Mouse (Mus musculus) myocyte (in vitro differentiated cells): ENCODE measurements at regions not wholly inside any gene's neighbourhood (a gene's known extent, or its start where the extent isn't known, plus 50 kb on each side); places are given as distances from the start of the nearest gene placed in this dataset.

Experiments used
- H3K27me3 ChIP-seq: one replicate; pipeline ENCODE4 v1.6.1; 2011; ENCODE audit not compliant: control insufficient read depth, insufficient read depth, insufficient read length
- H3K36me3 ChIP-seq: one replicate; pipeline ENCODE4 v1.6.1; 2011; ENCODE audit not compliant: control insufficient read depth, insufficient read depth
- H3K4me2 ChIP-seq: one replicate; pipeline ENCODE4 v1.6.1; 2011; ENCODE audit warnings: low read depth, control low read depth
- H3K4me3 ChIP-seq: one replicate; pipeline ENCODE4 v1.5.1; 2011; ENCODE audit warnings: mild to moderate bottlenecking, control low read depth, moderate library complexity
- H3K79me2 ChIP-seq: one replicate; pipeline ENCODE4 v1.6.1; 2011; ENCODE audit not compliant: control insufficient read depth, insufficient read depth
- H3ac ChIP-seq: one replicate; pipeline ENCODE4 v1.6.1; 2011; ENCODE audit not compliant: control insufficient read depth, insufficient read length
- CEBPB ChIP-seq: IDR thresholded peaks from 2 replicates; pipeline ENCODE4 v1.6.1; 2011; ENCODE audit warnings: mild to moderate bottlenecking, moderate library complexity; ENCODE audit not compliant: poor library complexity, insufficient read depth, severe bottlenecking
- E2F4 ChIP-seq: IDR thresholded peaks from one replicate; pipeline ENCODE4 v1.6.1; 2011; ENCODE audit warnings: mild to moderate bottlenecking, control low read depth, moderate library complexity; ENCODE audit not compliant: insufficient read depth
- MAX ChIP-seq: IDR thresholded peaks from one replicate; pipeline ENCODE4 v1.6.1; 2011; ENCODE audit warnings: low read depth, mild to moderate bottlenecking, control low read depth
- MYOD1 ChIP-seq, 3 experiments: IDR thresholded peaks; one replicate each; pipeline ENCODE4 v1.6.1; 2011; ENCODE audit warnings: control low read depth in 2 of 3, low read depth in 2 of 3, mild to moderate bottlenecking in 2 of 3, moderate library complexity in 1 of 3; ENCODE audit not compliant: insufficient read length in 2 of 3, control insufficient read depth in 1 of 3
- MYOG ChIP-seq, 3 experiments: IDR thresholded peaks; one replicate each; pipeline ENCODE4 v1.6.1; 2011; ENCODE audit warnings: control low read depth in 2 of 3, low read depth in 2 of 3, mild to moderate bottlenecking in 2 of 3; ENCODE audit not compliant: insufficient read length in 2 of 3, control insufficient read depth in 1 of 3, insufficient read depth in 1 of 3
- POLR2A ChIP-seq: IDR thresholded peaks from one replicate; pipeline ENCODE4 v1.6.1; 2011; ENCODE audit warnings: low read depth, mild to moderate bottlenecking, control low read depth, moderate library complexity; ENCODE audit not compliant: insufficient read length
- POLR2AphosphoS2 ChIP-seq: IDR thresholded peaks from one replicate; pipeline ENCODE4 v1.6.1; 2011; ENCODE audit warnings: low read depth, control low read depth; ENCODE audit not compliant: insufficient read length
- REST ChIP-seq: IDR thresholded peaks from one replicate; pipeline ENCODE4 v1.6.1; 2011; ENCODE audit warnings: mild to moderate bottlenecking, control low read depth, moderate library complexity; ENCODE audit not compliant: insufficient read depth, insufficient read length
- SRF ChIP-seq: IDR thresholded peaks from one replicate; pipeline ENCODE4 v1.6.1; 2011; ENCODE audit warnings: low read depth; ENCODE audit not compliant: control insufficient read depth, insufficient read length
- TCF12 ChIP-seq: IDR thresholded peaks from one replicate; pipeline ENCODE4 v1.6.1; 2011; ENCODE audit warnings: mild to moderate bottlenecking, control low read depth; ENCODE audit not compliant: poor library complexity, insufficient read depth, severe bottlenecking
- TCF3 ChIP-seq: IDR thresholded peaks from one replicate; pipeline ENCODE4 v1.6.1; 2011; ENCODE audit warnings: low read depth, control low read depth; ENCODE audit not compliant: insufficient read length
- USF1 ChIP-seq: IDR thresholded peaks from one replicate; pipeline ENCODE4 v1.6.1; 2011; ENCODE audit warnings: low read depth, mild to moderate bottlenecking, control low read depth, moderate library complexity

DNA sequence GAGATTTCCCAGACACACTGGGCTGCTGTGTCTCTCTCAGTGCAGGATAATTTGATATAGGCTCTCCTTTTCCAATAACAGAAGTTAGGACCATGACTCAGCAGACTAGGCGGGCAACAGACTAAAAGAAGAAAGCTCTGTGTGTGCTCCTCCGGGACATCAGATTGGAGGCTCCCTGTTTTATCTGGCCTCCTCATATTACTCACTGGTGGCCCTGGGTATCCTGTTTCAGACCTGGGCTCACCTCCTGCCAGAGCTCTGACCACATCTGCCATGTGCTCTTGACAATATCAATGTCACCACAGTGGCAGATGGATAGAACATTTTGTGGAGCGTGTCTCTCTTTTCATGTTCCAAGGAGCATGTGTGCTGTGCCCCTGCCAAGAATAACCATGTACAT, 308.1 kb upstream of the Slco3a1 start:
- TF ChIP-seq REST (no peak), POLR2A (no peak), CEBPB (no peak), USF1 (no peak), MYOD1 (IDR thresholded peaks at IDR 0.05; ENCODE audit: control insufficient read depth in 1 of 3, insufficient read length in 2 of 3, low read depth in 2 of 3) (peak in 1 of 3 experiments; percentile 66), MYOG (IDR thresholded peaks at IDR 0.05; ENCODE audit: control insufficient read depth in 1 of 3, insufficient read depth in 1 of 3, insufficient read length in 2 of 3, low read depth in 2 of 3) (no peak)
- Histone ChIP-seq H3K36me3 (no peaks in the 10 kb centered on the region), H3K79me2 (no peaks in the 10 kb centered on the region), H3K4me3 (no peak overlapping the region), H3K27me3 (no peaks in the 10 kb centered on the region), H3K4me2 (no peak overlapping the region), H3ac (no peak overlapping the region)

GRCm38 (mm10) chr7:74844306-74844929, 289.8 kb upstream of the Slco3a1 start:
- no peak for TF ChIP-seq TCF3
- no peak for TF ChIP-seq CEBPB
- TF ChIP-seq POLR2AphosphoS2: no peak
- no peak for TF ChIP-seq SRF
- no peak for TF ChIP-seq MYOG (IDR thresholded peaks at IDR 0.05; ENCODE audit: control insufficient read depth in 1 of 3, insufficient read depth in 1 of 3, insufficient read length in 2 of 3, low read depth in 2 of 3)
- TF ChIP-seq POLR2A: no peak
- no peak for TF ChIP-seq REST
- no peak for TF ChIP-seq MAX
- TF ChIP-seq TCF12: no peak
- no peak for TF ChIP-seq MYOD1 (IDR thresholded peaks at IDR 0.05; ENCODE audit: control insufficient read depth in 1 of 3, insufficient read length in 2 of 3, low read depth in 2 of 3)
- TF ChIP-seq E2F4: no peak
- no peak for TF ChIP-seq USF1
- H3K36me3 ChIP-seq: no peaks in the 10 kb centered on the region
- no peak overlapping the region for H3K4me2 ChIP-seq
- H3ac ChIP-seq: no peak overlapping the region
- H3K27me3 ChIP-seq: no peaks in the 10 kb centered on the region
- H3K79me2 ChIP-seq: no peaks in the 10 kb centered on the region
- H3K4me3 ChIP-seq: no peak overlapping the region

DNA sequence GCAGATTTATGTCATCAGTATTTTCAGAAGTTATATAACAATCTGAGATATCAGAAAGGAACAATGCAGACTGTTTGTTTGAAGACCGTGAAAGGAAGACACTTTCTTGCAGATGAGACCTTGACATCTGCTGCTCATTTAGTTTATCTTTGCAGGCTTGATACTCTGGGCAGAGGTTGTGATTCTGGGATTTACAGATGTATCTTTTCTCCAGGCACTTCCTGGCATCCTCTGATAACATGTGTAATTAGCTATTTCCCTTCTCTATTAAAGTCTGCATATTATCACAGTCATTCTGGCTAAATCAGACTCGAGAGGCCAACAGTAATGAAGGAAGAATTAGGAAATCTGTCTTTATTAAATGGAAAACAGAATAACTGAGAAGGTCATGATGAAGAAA, 268.7 kb upstream of the Slco3a1 start:
- no peaks in the 10 kb centered on the region for H3K36me3 ChIP-seq
- no peak overlapping the region for H3K4me3 ChIP-seq
- no peak overlapping the region for H3ac ChIP-seq
- no peaks in the 10 kb centered on the region for H3K79me2 ChIP-seq
- no peak for TF ChIP-seq MAX
- TF ChIP-seq MYOD1 (IDR thresholded peaks at IDR 0.05; ENCODE audit: control insufficient read depth in 1 of 3, insufficient read length in 2 of 3, low read depth in 2 of 3): no peak
- TF ChIP-seq TCF12: no peak
- TF ChIP-seq SRF: no peak
- no peak for TF ChIP-seq REST
- TF ChIP-seq USF1: no peak
- no peak for TF ChIP-seq TCF3
- no peak for TF ChIP-seq MYOG (IDR thresholded peaks at IDR 0.05; ENCODE audit: control insufficient read depth in 1 of 3, insufficient read depth in 1 of 3, insufficient read length in 2 of 3, low read depth in 2 of 3)
- no peak for TF ChIP-seq POLR2A
- TF ChIP-seq E2F4: no peak
- no peak for TF ChIP-seq CEBPB
- TF ChIP-seq POLR2AphosphoS2: no peak
- no peaks in the 10 kb centered on the region for H3K27me3 ChIP-seq
- no peak overlapping the region for H3K4me2 ChIP-seq

GRCm38 (mm10) chr7:74793241-74793640, 238.7 kb upstream of the Slco3a1 start:
- no peak for TF ChIP-seq MYOD1 (IDR thresholded peaks at IDR 0.05; ENCODE audit: control insufficient read depth in 1 of 3, insufficient read length in 2 of 3, low read depth in 2 of 3)
- TF ChIP-seq TCF12: no peak
- no peak for TF ChIP-seq TCF3
- TF ChIP-seq SRF: no peak
- TF ChIP-seq POLR2AphosphoS2: no peak
- H3ac ChIP-seq: no peak overlapping the region
- H3K4me3 ChIP-seq: no peak overlapping the region
- H3K27me3 ChIP-seq: no peaks in the 10 kb centered on the region
- H3K36me3 ChIP-seq: no peaks in the 10 kb centered on the region
- no peaks in the 10 kb centered on the region for H3K79me2 ChIP-seq
- H3K4me2 ChIP-seq: no peak overlapping the region

DNA sequence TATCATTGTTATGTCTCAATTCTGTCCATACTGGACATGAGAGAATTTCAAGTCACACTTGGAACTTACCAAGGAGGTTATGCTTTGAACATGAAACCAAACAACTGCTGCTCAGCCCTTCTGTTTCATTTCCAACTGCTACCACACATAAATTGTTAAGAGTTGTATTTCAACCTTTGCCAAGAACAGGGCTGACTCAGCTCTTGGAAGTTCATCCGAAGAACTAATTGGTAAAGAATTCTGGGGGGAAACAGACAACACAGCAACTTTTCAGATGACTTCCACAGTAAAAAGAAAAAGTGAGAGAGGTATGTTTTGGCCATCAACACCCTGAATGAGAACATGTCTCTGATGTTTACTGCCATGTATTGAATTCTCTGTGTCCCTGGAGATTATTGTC, 234.1 kb upstream of the Slco3a1 start:
- H3ac ChIP-seq: no peak overlapping the region
- H3K36me3 ChIP-seq: no peaks in the 10 kb centered on the region
- no peak overlapping the region for H3K4me3 ChIP-seq
- H3K27me3 ChIP-seq: no peaks in the 10 kb centered on the region
- TF ChIP-seq CEBPB (no peak), USF1 (no peak), MYOG (IDR thresholded peaks at IDR 0.05; ENCODE audit: control insufficient read depth in 1 of 3, insufficient read depth in 1 of 3, insufficient read length in 2 of 3, low read depth in 2 of 3) (no peak), POLR2A (no peak), MAX (no peak), TCF3 (no peak), REST (no peak)
- peak overlapping the region; percentile 30 for H3K4me2 ChIP-seq
- H3K79me2 ChIP-seq: no peaks in the 10 kb centered on the region
